Mouse (Mus musculus): ENCODE data around the gene Dhrs11.

GRCm38 (mm10) chr11:84828516-84829399 lies at the start of gene Dhrs11:
- no peak for TF ChIP-seq EP300 (IDR thresholded peaks at IDR 0.05; ENCODE audit: insufficient read depth, low read depth, low read length)
- TF ChIP-seq POLR2A (IDR thresholded peaks at IDR 0.05; ENCODE audit: insufficient read depth, low read length): no peak
- TF ChIP-seq CTCF (IDR thresholded peaks at IDR 0.05; ENCODE audit: low read depth, low read length): no peak

Data from ES-Bruce4 (cell line).